Mouse (Mus musculus): Measurements from ENCODE around the gene Cldnd2. TPM values are rescaled to one million over a fixed set of nuclear protein-coding genes. Genes with fewer than 3 reads are reported as not detected.
A peak's percentile ranks its signal among the peaks of the same experiment; 100 is the strongest.
"Not testable (repeated sequence)": the region's sequence is repeated elsewhere in the genome, so short reads cannot be mapped to it uniquely, and the experiment has no call there.

Gene Cldnd2
- polyA plus RNA-seq (2015; fragmentation: Nextera tagmentation; extraction: Ambion mirVana), result not detected in 2 replicates

DNA sequence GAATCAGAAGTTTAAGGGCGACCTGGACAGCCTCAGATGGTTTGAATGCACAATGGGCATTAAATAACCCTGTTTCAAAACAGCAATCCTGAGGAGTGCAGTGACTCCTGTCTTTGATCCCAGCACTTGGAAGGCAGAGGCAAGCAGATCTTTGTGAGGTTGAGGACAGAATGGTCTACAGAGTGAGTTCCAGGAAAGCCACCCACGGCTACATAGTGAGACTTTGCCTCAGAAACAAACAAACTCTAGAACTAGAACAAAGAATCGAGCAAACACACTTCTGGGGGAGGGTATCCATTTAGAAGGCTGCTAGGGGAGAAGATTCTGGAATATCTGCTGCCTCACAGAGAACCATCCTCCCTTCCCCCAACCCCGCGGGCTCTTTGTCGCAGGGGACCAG is at the start of gene Cldnd2:
TSS of gene Cldnd2 (plus strand) at position 301 of the 400 bp plus-strand sequence.
- H3K4me3 ChIP-seq, result no peak within 1 kb of the TSS
- H3K4me1 ChIP-seq (replicated peaks), result peaks cover 18% of the 10 kb centered on the region
- no peak within 1 kb of the TSS for H3K27ac ChIP-seq
- 82% methylated on average over 6 of the region's 6 CpGs for WGBS
- H3K36me3 ChIP-seq, result no peaks in the 10 kb centered on the region
- no peaks in the 10 kb centered on the region for H3K9me3 ChIP-seq (replicated peaks)
- H3K4me2 ChIP-seq, result no peak within 1 kb of the TSS
- no peak for ATAC-seq (replicated peaks; ENCODE audit: insufficient number of reproducible peaks, insufficient read depth, low FRiP score, low read depth)
- H3K27me3 ChIP-seq, result no peaks in the 10 kb centered on the region
- H3K9ac ChIP-seq, result no peak within 1 kb of the TSS

DNA sequence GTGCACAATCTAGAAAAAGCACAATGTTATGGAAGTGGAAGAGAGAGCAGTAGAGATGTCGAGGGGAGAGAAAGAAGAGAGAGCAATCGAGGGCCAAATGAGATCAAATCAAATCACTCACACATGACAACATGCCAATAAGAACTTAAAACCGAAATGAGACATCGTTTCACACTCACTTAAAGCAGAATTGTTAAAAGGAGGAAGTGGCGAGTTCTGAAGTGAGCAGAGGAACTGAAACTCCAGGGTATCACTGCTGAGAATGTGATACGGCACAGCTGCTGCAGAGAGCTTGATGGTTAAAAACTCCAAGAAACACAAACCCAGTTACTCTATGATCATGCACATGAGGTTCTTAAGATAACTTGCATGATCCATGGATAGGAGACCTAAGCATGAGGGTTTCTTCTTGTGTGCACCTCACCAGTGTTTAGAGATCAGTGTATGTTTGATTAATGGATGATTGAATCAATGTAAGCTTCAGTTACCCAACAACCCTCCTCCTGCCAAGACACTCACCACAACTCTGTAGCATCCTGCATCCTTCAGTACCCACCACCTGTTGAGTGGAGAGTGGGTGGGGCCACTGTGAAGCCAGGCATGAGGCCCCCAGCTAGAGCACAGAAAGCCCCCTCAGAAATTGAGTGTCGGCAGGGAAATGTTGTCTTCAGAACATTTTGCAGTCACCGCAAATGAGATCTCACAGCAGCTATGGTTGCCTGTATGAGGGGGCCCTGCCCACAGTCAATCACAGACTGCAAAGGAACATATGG is 48.0 kb upstream of the Cldnd2 start:
- Histone ChIP-seq H3K27me3 (no peaks in the 10 kb centered on the region), H3K36me3 (no peaks in the 10 kb centered on the region), H3K4me3 (no peak overlapping the region), H3K9ac (no peak overlapping the region), H3K4me2 (no peak overlapping the region), H3K9me3 (replicated peaks) (no peaks in the 10 kb centered on the region), H3K27ac (no peak overlapping the region), H3K4me1 (replicated peaks) (no peaks in the 10 kb centered on the region)
- ATAC-seq (replicated peaks; ENCODE audit: insufficient number of reproducible peaks, insufficient read depth, low FRiP score, low read depth), result no peak
- WGBS, result 62% methylated on average over 8 of the region's 8 CpGs

DNA sequence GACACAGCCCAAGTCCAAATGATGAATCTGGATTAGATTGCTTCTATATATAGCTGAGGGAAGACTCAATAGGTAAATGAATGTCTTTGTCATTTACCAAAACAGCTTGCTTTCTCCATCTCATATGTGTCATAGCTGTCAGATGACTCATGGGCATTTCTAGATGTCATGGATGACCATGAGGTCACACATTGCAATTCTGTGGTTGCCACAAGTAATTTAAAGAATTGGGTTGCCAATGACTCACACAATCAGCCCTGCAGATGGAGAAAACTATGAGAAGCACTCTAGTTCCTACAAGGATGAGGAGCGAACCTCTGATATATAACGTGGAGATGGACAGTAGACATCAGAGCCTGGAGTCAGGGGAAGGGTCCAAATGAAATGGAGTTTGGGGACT is 41.1 kb upstream of the Cldnd2 start:
- no peaks in the 10 kb centered on the region for H3K27me3 ChIP-seq
- no peaks in the 10 kb centered on the region for H3K4me1 ChIP-seq (replicated peaks)
- H3K27ac ChIP-seq, result no peak overlapping the region
- H3K36me3 ChIP-seq, result no peaks in the 10 kb centered on the region
- H3K4me3 ChIP-seq, result no peak overlapping the region
- no peak overlapping the region for H3K9ac ChIP-seq
- 72% methylated on average over 2 of the region's 2 CpGs for WGBS
- H3K9me3 ChIP-seq (replicated peaks), result no peaks in the 10 kb centered on the region
- H3K4me2 ChIP-seq, result no peak overlapping the region
- no peak for ATAC-seq (replicated peaks; ENCODE audit: insufficient number of reproducible peaks, insufficient read depth, low FRiP score, low read depth)

DNA sequence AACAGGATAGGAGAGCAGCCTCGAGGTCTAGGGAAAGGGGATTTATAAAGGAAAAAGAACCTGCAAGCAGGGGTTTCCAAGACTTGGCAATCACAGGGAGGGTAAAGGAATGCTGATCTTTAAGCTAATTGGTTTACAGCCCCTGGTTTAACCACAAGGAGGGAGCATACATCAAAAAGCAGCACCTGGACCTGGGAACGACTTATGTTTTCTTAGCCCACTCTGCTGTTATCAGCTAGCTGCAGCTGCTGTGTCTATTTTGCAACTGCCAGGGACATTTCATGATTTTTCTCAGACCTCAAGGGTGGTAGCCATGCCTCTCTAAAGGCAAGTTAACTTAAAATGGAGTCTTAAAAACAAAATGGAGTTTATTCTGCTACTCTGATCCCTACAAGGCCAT is 37.9 kb upstream of the Cldnd2 start:
- Histone ChIP-seq H3K27ac (no peak overlapping the region), H3K9me3 (replicated peaks) (no peaks in the 10 kb centered on the region), H3K4me1 (replicated peaks) (no peaks in the 10 kb centered on the region), H3K4me3 (no peak overlapping the region), H3K4me2 (no peak overlapping the region), H3K9ac (no peak overlapping the region), H3K27me3 (no peaks in the 10 kb centered on the region), H3K36me3 (no peaks in the 10 kb centered on the region)
- 25% methylated on average over 2 of the region's 2 CpGs for WGBS
- ATAC-seq (replicated peaks; ENCODE audit: insufficient number of reproducible peaks, insufficient read depth, low FRiP score, low read depth), result no peak

DNA sequence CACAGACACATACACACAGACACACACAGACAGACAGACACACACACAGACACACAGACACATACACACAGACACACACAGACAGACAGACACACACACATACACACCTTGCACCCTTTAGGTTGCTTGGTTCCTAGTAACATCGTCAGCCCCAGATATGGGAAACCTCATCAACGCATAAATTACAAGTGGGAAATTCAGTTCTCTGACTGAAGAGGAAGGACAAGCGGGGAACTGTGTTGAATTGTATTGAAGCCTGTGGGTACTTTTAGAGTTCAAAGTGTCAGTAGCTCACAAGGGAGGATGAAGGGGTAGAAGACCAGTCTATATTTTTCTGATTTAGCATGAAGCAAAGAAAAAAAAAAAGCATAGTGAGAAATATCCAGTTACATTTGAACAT is 33.0 kb upstream of the Cldnd2 start:
- no peak for ATAC-seq (replicated peaks; ENCODE audit: insufficient number of reproducible peaks, insufficient read depth, low FRiP score, low read depth)
- H3K9ac ChIP-seq, result no peak overlapping the region
- 81% methylated on average over 3 of the region's 3 CpGs for WGBS
- no peak overlapping the region for H3K4me2 ChIP-seq
- no peaks in the 10 kb centered on the region for H3K9me3 ChIP-seq (replicated peaks)
- no peaks in the 10 kb centered on the region for H3K4me1 ChIP-seq (replicated peaks)
- H3K36me3 ChIP-seq, result no peaks in the 10 kb centered on the region
- H3K27ac ChIP-seq, result no peak overlapping the region
- no peak overlapping the region for H3K4me3 ChIP-seq
- H3K27me3 ChIP-seq, result no peaks in the 10 kb centered on the region

DNA sequence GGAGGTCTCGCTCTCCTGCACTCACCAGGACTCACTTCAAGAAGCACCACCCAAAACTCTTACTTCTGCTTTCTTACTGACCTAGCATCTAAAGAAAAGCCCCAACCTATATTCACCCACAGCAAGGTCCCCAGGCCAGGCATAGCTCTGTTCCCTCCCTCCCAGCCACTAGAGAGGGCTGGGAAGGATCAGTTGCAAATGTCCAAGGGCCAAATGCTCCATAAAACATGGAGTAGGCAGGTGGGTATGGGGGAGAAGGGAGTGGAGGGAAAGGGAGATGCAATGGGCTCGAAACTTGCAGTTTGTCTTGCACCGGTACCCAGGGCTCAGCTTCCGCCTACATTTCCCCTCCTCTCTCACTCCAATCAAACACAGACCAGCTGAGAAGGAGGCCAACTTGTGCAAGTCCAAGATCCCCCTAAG is 32.4 kb upstream of the Cldnd2 start, which contains the start of gene Siglecg:
TSS of gene Siglecg (plus strand) at position 74 of the 423 bp plus-strand sequence.
- Histone ChIP-seq H3K27me3 (no peaks in the 10 kb centered on the region), H3K4me3 (no peak within 1 kb of the TSS), H3K9ac (no peak within 1 kb of the TSS), H3K4me1 (replicated peaks) (no peaks in the 10 kb centered on the region), H3K4me2 (no peak within 1 kb of the TSS), H3K36me3 (no peaks in the 10 kb centered on the region), H3K27ac (no peak within 1 kb of the TSS), H3K9me3 (replicated peaks) (no peaks in the 10 kb centered on the region)
- ATAC-seq (replicated peaks; ENCODE audit: insufficient number of reproducible peaks, insufficient read depth, low FRiP score, low read depth), result no peak
- WGBS, result 76% methylated on average over 4 of the region's 4 CpGs

DNA sequence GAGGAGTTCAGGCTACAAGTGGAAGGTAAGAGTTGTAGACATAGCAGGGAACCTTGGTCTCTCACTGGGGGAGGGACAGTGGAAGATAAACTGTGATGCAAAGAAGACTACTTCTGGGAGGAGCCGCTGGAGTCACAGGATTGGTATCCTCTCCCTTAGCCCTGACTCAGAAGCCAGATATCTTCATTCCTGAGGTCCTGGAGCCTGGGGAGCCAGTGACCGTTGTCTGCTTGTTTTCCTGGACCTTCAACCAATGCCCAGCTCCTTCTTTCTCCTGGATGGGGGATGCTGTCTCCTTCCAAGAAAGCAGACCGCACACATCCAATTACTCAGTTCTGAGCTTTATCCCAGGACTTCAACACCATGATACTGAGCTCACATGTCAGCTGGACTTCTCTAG is 31.5 kb upstream of the Cldnd2 start:
- H3K27me3 ChIP-seq, result no peaks in the 10 kb centered on the region
- ATAC-seq (replicated peaks; ENCODE audit: insufficient number of reproducible peaks, insufficient read depth, low FRiP score, low read depth), result no peak
- no peak overlapping the region for H3K4me3 ChIP-seq
- H3K4me1 ChIP-seq (replicated peaks), result no peaks in the 10 kb centered on the region
- no peak overlapping the region for H3K4me2 ChIP-seq
- H3K9ac ChIP-seq, result no peak overlapping the region
- no peaks in the 10 kb centered on the region for H3K9me3 ChIP-seq (replicated peaks)
- no peaks in the 10 kb centered on the region for H3K36me3 ChIP-seq
- WGBS, result 50% methylated on average over 3 of the region's 3 CpGs
- no peak overlapping the region for H3K27ac ChIP-seq

DNA sequence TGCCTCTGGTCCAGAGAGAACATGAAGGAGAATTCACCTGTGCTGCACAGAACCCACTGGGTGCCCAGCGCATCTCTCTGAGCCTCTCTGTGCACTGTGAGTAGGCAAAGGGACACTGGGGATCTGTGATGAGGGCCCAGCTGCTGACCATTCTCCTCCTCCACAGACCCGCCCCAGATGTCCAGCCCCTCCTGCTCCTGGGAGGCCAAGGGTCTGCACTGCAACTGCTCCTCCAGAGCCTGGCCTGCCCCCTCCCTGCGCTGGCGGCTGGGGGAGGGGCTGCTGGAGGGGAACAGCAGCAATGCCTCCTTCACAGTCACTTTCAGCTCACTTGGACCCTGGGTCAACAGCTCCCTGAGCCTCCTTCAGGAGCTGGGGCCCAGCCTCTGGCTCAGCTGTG is 28.9 kb upstream of the Cldnd2 start:
- not testable (repeated sequence) for H3K4me1 ChIP-seq (replicated peaks); H3K9ac ChIP-seq; H3K36me3 ChIP-seq; ATAC-seq (replicated peaks; ENCODE audit: insufficient number of reproducible peaks, insufficient read depth, low FRiP score, low read depth); H3K4me3 ChIP-seq; H3K27ac ChIP-seq; H3K4me2 ChIP-seq; H3K9me3 ChIP-seq (replicated peaks); H3K27me3 ChIP-seq
- 37% methylated on average over 4 of the region's 4 CpGs for WGBS

DNA sequence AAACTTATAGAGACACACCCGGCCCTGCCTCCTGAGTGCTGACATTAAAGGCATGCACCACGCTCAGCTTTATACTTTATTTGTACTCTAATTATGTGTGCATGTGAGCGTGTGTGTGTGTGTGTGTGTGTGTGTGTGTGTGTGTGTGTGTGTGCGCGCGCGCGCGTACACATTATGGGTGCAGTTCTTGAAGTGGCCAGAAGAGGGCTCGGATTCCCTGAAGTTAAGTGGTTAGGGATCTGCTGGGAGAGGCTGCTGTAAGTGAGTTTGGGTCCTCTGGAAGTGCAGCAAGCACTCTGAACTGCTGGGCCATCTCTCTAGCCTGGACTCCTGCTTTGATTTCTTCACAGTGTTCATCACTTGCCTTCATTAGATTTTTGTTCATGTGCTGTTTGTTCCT is 23.3 kb upstream of the Cldnd2 start:
- no peak overlapping the region for H3K4me2 ChIP-seq
- WGBS, result 82% methylated on average over 10 of the region's 10 CpGs
- ATAC-seq (replicated peaks; ENCODE audit: insufficient number of reproducible peaks, insufficient read depth, low FRiP score, low read depth), result no peak
- no peaks in the 10 kb centered on the region for H3K27me3 ChIP-seq
- no peak overlapping the region for H3K4me3 ChIP-seq
- H3K27ac ChIP-seq, result no peak overlapping the region
- no peaks in the 10 kb centered on the region for H3K4me1 ChIP-seq (replicated peaks)
- H3K9me3 ChIP-seq (replicated peaks), result no peaks in the 10 kb centered on the region
- no peak overlapping the region for H3K9ac ChIP-seq
- H3K36me3 ChIP-seq, result no peaks in the 10 kb centered on the region

DNA sequence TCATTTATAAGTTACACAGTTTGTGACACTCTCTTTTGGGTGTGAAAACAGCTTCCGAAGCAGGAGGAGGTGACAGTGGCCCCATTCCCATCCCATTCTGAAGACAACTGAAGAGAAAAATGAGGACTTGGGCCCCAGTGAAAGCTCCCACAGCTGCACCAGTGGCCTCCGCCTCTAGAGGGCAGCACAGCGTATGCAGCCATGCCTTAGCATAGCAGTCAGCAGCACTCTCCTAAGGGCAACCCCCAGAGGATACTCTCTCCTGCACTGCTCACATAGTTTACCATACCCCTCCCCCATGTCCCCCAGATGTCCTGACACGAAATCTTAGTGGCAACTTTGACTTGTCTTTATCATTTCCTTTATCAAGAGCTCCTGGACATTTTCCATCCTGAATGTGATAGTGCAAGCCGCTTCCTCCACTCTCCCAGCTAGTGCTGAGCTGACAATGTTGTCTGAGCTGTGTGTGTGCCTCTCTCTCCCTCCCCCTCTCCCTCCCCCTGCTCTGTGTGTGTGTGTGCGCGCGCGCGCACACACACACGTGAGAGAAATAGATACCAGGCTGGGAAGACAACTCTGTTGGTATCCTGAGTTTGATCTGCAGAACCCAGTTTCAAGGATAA is 17.5 kb upstream of the Cldnd2 start:
- H3K4me2 ChIP-seq, result peak overlapping the region; percentile 46
- peak; percentile 80 for ATAC-seq (replicated peaks; ENCODE audit: insufficient number of reproducible peaks, insufficient read depth, low FRiP score, low read depth)
- no peaks in the 10 kb centered on the region for H3K9me3 ChIP-seq (replicated peaks)
- H3K36me3 ChIP-seq, result no peaks in the 10 kb centered on the region
- no peak overlapping the region for H3K9ac ChIP-seq
- no peak overlapping the region for H3K4me3 ChIP-seq
- 8% methylated on average over 11 of the region's 11 CpGs for WGBS
- H3K4me1 ChIP-seq (replicated peaks), result peaks cover 3% of the 10 kb centered on the region; the same call in 1 of the 2 replicates
- H3K27ac ChIP-seq, result no peak overlapping the region
- H3K27me3 ChIP-seq, result no peaks in the 10 kb centered on the region

DNA sequence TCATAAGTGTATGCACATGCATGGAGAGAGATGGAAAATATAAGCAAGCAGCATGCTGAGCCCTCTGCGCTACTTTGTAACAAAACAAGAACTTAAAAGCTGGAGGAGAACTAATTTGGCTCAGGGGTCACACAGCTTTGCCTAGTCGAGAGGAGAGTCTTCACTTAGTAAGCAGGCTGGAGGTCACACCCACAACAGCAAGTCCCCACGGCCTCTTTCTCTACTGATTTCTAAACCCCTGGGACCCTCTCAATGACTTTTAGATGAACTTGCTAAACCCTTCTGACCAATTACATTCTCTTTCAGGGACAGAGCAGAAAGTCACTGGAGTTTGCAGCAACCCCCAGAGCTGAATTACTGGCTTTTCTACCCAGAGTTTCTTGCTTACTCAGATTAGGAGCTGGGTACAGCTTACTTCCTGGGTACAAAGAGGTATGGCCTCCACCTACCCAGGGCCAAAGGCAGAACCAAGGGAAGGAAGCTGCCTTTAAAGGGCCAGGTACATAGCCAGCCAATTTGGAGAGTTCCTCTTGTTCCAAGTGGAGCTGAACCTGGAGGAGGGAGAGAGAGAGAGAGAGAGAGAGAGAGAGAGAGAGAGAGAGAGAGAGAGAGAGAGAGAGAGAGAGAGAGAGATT is 16.5 kb upstream of the Cldnd2 start:
- WGBS, result 65% methylated on average over 3 of the region's 3 CpGs
- H3K9me3 ChIP-seq (replicated peaks), result no peaks in the 10 kb centered on the region
- H3K4me3 ChIP-seq, result no peak overlapping the region
- no peaks in the 10 kb centered on the region for H3K27me3 ChIP-seq
- H3K4me1 ChIP-seq (replicated peaks), result peaks cover 3% of the 10 kb centered on the region; the same call in 1 of the 2 replicates
- H3K4me2 ChIP-seq, result no peak overlapping the region
- no peaks in the 10 kb centered on the region for H3K36me3 ChIP-seq
- no peak for ATAC-seq (replicated peaks; ENCODE audit: insufficient number of reproducible peaks, insufficient read depth, low FRiP score, low read depth)
- no peak overlapping the region for H3K9ac ChIP-seq
- H3K27ac ChIP-seq, result no peak overlapping the region
